Mouse (Mus musculus) kidney, postnatal 0 days (tissue): Measurements from ENCODE around the gene Armc10. TPM values are rescaled to one million over a fixed set of nuclear protein-coding genes. Genes with fewer than 3 reads are reported as not detected.
A peak's percentile ranks its signal among the peaks of the same experiment; 100 is the strongest.
"Not testable (repeated sequence)": the region's sequence is repeated elsewhere in the genome, so short reads cannot be mapped to it uniquely, and the experiment has no call there.

Source experiments
- ATAC-seq: fragments of 200-750 bp; cut with Nextera tagmentation; replicated peaks from 2 replicates; pipeline ENCODE4 v1.8.0; 2017; ENCODE audit warnings: low read depth, moderate number of reproducible peaks, moderate TSS enrichment, moderate library complexity; ENCODE audit not compliant: low FRiP score
- DNase-seq: peaks from one replicate; pipeline ENCODE4 v3.0.0-alpha.2; 2016; ENCODE audit warnings: low spot score
- H3K27ac ChIP-seq: fragments of 300-500 bp; sonication (generic); 2 replicates; pipeline ENCODE4 v1.5.1; 2014; ENCODE audit warnings: mild to moderate bottlenecking
- H3K27me3 ChIP-seq: fragments of 300-500 bp; sonication (generic); 2 replicates; pipeline ENCODE4 v1.6.1; 2014; ENCODE audit warnings: low read length, mixed read lengths; ENCODE audit not compliant: insufficient read depth
- H3K36me3 ChIP-seq: fragments of 300-500 bp; sonication (generic); 2 replicates; pipeline ENCODE4 v1.6.1; 2014; ENCODE audit warnings: low read length, mixed read lengths; ENCODE audit not compliant: insufficient read depth
- H3K4me1 ChIP-seq: fragments of 300-500 bp; sonication (generic); replicated peaks from 2 replicates; pipeline ENCODE4 v1.6.1; 2014; ENCODE audit warnings: antibody characterized with exemption, low read length, mixed read lengths; ENCODE audit not compliant: insufficient read depth
- H3K4me2 ChIP-seq: fragments of 300-500 bp; sonication (generic); 2 replicates; pipeline ENCODE4 v1.6.1; 2014; ENCODE audit warnings: mild to moderate bottlenecking, low read length, moderate library complexity, mixed read lengths
- H3K4me3 ChIP-seq: fragments of 300-500 bp; sonication (generic); replicated peaks from 2 replicates; pipeline ENCODE4 v1.5.1; 2014; ENCODE audit warnings: low read depth, low read length
- H3K9ac ChIP-seq: fragments of 300-500 bp; sonication (generic); 2 replicates; pipeline ENCODE4 v1.6.1; 2014; ENCODE audit warnings: low read depth, low read length
- H3K9me3 ChIP-seq: fragments of 300-500 bp; sonication (generic); replicated peaks from 2 replicates; pipeline ENCODE4 v1.6.1; 2016; ENCODE audit warnings: low read length, inconsistent platforms, mixed read lengths
- CTCF ChIP-seq: IDR thresholded peaks from 2 replicates; pipeline ENCODE4 v1.5.1; 2016; ENCODE audit warnings: antibody characterized with exemption, low read depth, mild to moderate bottlenecking, moderate library complexity
- WGBS: fragments of 180-500 bp; shearing (Covaris S2); extraction: QIAGEN DNeasy Blood & Tissue Kit; methylation state at CpG from one replicate; pipeline ENCODE4 v1.1.7; 2014; 5-methylcytosine and 5-hydroxymethylcytosine counted together
- polyA plus RNA-seq: library from polyadenylated mRNA; unstranded; fragments of >200 nt; fragmentation: Nextera tagmentation; extraction: Ambion mirVana; gene quantifications from 2 replicates; pipeline ENCODE4 v1.2.1, GENCODE M21; 2015

Armc10 gene
- 43.7 and 44.2 TPM in 2 replicates for polyA plus RNA-seq

- H3K36me3 ChIP-seq: peaks cover 17% of the 10 kb centered on the region
- peaks cover 7% of the 10 kb centered on the region; the same call in 1 of the 2 replicates for H3K4me1 ChIP-seq
- no peaks in the 10 kb centered on the region for H3K27me3 ChIP-seq
- ATAC-seq: peak; percentile 98
- H3K9me3 ChIP-seq: no peaks in the 10 kb centered on the region
- peak within 1 kb of the TSS; percentile 75 for H3K9ac ChIP-seq
- peak within 1 kb of the TSS; percentile 71 for H3K4me2 ChIP-seq
- TF ChIP-seq CTCF: peak; percentile 40
- peak; percentile 98 for DNase-seq
- WGBS: 2% methylated on average over 36 of the region's 40 CpGs
- H3K27ac ChIP-seq: peak within 1 kb of the TSS; percentile 82
- peak within 1 kb of the TSS; percentile 68 for H3K4me3 ChIP-seq
These were observed at the start of gene Armc10, which contains the start of gene Fbxl13 for GRCm38 (mm10) chr5:21645439-21646132. TSS of gene Armc10 (plus strand) at chr5:21645813. TSS of gene Fbxl13 (minus strand) at chr5:21645634.

DNA sequence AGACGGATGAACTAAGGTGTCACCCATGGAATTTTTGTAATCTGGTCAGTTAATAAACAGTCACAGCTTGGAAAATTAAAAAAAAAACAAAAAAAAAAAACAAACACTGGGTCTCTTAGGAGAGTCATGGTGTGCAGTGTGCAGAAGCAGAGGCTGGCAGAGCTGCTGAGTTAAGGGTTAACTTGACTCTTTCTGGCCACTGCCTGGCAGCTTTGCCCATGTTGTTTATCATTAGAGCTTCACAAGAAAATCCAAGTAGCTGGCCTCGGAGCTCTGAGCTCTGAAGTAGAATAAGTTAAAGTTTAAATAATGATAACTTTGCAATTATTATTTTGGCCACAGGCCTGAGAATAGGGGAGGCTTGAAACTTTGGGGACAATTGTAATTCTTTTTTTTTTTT lies 46.1 kb upstream of the Armc10 start:
- not testable (repeated sequence) for H3K9ac ChIP-seq, ATAC-seq, H3K4me2 ChIP-seq, H3K4me3 ChIP-seq, H3K4me1 ChIP-seq, DNase-seq, H3K9me3 ChIP-seq, H3K27ac ChIP-seq, H3K27me3 ChIP-seq, H3K36me3 ChIP-seq
- WGBS: 58% methylated on average over 2 of the region's 2 CpGs

GRCm38 (mm10) chr5:21599961-21600360 lies 45.7 kb upstream of the Armc10 start:
- WGBS: 85% methylated on average over 4 of the region's 4 CpGs
- ATAC-seq: no peak
- Histone ChIP-seq H3K4me3 (no peak overlapping the region), H3K27me3 (no peaks in the 10 kb centered on the region), H3K9me3 (no peaks in the 10 kb centered on the region), H3K9ac (no peak overlapping the region), H3K36me3 (no peaks in the 10 kb centered on the region), H3K27ac (no peak overlapping the region), H3K4me2 (no peak overlapping the region), H3K4me1 (no peaks in the 10 kb centered on the region)
- TF ChIP-seq CTCF: no peak
- no peak for DNase-seq

DNA sequence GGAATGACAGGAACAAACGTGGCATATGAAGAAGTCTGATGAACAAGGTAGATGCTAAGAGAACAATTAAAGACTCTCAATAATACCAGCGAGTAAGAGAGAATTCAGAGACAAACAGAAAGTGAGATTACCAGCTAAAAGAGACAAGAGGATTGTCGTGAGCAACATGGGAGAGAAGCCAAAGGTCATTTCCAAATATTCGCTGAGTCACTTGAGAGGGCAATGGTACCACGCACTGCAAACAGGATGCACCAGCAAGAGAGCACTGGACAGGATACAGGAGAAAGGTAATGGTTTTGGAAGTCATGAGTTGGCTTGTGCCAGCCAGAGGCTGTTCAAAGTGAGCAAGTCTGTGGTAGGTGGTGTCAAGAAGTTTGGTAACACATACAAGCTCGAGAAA lies 39.7 kb upstream of the Armc10 start:
- Histone ChIP-seq H3K27ac (no peak overlapping the region), H3K9ac (no peak overlapping the region), H3K9me3 (no peaks in the 10 kb centered on the region), H3K4me1 (0 out of 2 replicates have a peak, but pooled peaks cover 5% of the 10 kb centered on the region), H3K27me3 (no peaks in the 10 kb centered on the region), H3K36me3 (no peaks in the 10 kb centered on the region), H3K4me3 (no peak overlapping the region), H3K4me2 (no peak overlapping the region)
- no peak for DNase-seq
- ATAC-seq: no peak
- TF ChIP-seq CTCF: no peak
- WGBS: 70% methylated on average over 6 of the region's 6 CpGs

GRCm38 (mm10) chr5:21608311-21609304 lies 37.0 kb upstream of the Armc10 start:
- no peak for TF ChIP-seq CTCF
- Histone ChIP-seq H3K4me1 (0 out of 2 replicates have a peak, but pooled peaks cover 5% of the 10 kb centered on the region), H3K4me3 (no peak overlapping the region), H3K4me2 (no peak overlapping the region), H3K36me3 (no peaks in the 10 kb centered on the region), H3K9ac (no peak overlapping the region), H3K9me3 (no peaks in the 10 kb centered on the region), H3K27me3 (no peaks in the 10 kb centered on the region), H3K27ac (no peak overlapping the region)
- ATAC-seq: no peak
- WGBS: 33% methylated on average over 12 of the region's 12 CpGs
- DNase-seq: peak; percentile 56

GRCm38 (mm10) chr5:21610996-21611395 lies 34.6 kb upstream of the Armc10 start:
- Histone ChIP-seq H3K4me1 (0 out of 2 replicates have a peak, but pooled peaks cover 5% of the 10 kb centered on the region), H3K27me3 (no peaks in the 10 kb centered on the region), H3K27ac (no peak overlapping the region), H3K4me3 (no peak overlapping the region), H3K9ac (no peak overlapping the region), H3K4me2 (no peak overlapping the region), H3K36me3 (no peaks in the 10 kb centered on the region), H3K9me3 (no peaks in the 10 kb centered on the region)
- DNase-seq (no peak), ATAC-seq (no peak)
- no peak for TF ChIP-seq CTCF
- WGBS: 65% methylated on average over 3 of the region's 3 CpGs

DNA sequence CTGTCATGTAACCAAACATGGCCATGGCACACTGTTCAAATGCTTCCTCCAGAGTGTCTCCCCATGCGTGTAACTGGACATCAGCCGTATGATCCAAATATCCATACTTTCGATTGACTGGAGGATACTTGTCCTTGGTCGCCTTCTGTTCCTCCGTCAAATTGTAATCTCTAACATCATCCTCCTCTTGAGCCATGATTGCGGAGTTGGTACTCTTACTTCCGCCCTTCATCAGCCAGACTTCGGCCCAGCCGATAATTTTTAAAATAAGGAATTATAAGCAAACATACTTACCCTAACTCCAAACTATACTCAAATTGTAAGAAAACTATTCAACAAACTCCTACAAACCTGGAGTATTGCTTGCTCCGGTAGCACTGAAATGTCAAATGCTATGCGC lies 31.3 kb upstream of the Armc10 start:
- not testable (repeated sequence) for H3K36me3 ChIP-seq, H3K4me1 ChIP-seq, H3K27me3 ChIP-seq, H3K9ac ChIP-seq, H3K9me3 ChIP-seq, DNase-seq, H3K27ac ChIP-seq, H3K4me2 ChIP-seq, H3K4me3 ChIP-seq, ATAC-seq
- 97% methylated on average over 11 of the region's 11 CpGs for WGBS
